Mouse (Mus musculus): Measurements from ENCODE around the gene Sike1.

Gene Sike1

GRCm38 (mm10) chr3:103026174-103026573, 30.7 kb downstream of the Sike1 start:
- DNase-seq (ENCODE audit: low spot score): no peak

- no peak for DNase-seq (ENCODE audit: low spot score)
Measured at GRCm38 (mm10) chr3:103040285-103040684, 44.8 kb downstream of the Sike1 start.

- no peak for DNase-seq (ENCODE audit: low spot score)
Measured at GRCm38 (mm10) chr3:103040861-103041379, 45.4 kb downstream of the Sike1 start.

- DNase-seq (ENCODE audit: low spot score): no peak
Measured at GRCm38 (mm10) chr3:103056016-103056595, 60.6 kb downstream of the Sike1 start.

- peak; percentile 8 for DNase-seq (ENCODE audit: low spot score)
Measured at GRCm38 (mm10) chr3:103057752-103058151, 62.2 kb downstream of the Sike1 start.

All from urinary bladder, postnatal 25 days (tissue).